Mouse (Mus musculus): ENCODE results near the gene Slc12a7. TPM values are rescaled to one million over a fixed set of nuclear protein-coding genes. Genes with fewer than 3 reads are reported as not detected.

Gene Slc12a7
- polyA plus RNA-seq, 1 experiment, result 94.5 TPM

- H3K36me3 ChIP-seq (ENCODE audit: control insufficient read depth, insufficient read depth, low read length, poor library complexity, severe bottlenecking), result no peaks in the 10 kb centered on the region
- H3K4me3 ChIP-seq (ENCODE audit: low read depth, low read length), result no peak overlapping the region
- no peaks in the 10 kb centered on the region for H3K27me3 ChIP-seq (ENCODE audit: control insufficient read depth, insufficient read depth, low read length, poor library complexity, severe bottlenecking)
- H3K4me1 ChIP-seq (ENCODE audit: control insufficient read depth, insufficient read depth, low read length), result no peaks in the 10 kb centered on the region
- TF ChIP-seq CTCF (IDR thresholded peaks at IDR 0.05; ENCODE audit: low read depth, low read length) (peak; percentile 39), EP300 (IDR thresholded peaks at IDR 0.05; ENCODE audit: insufficient read depth, low read depth, low read length) (no peak), POLR2A (IDR thresholded peaks at IDR 0.05; ENCODE audit: insufficient read depth, low read length) (no peak)
- no peak overlapping the region for H3K9ac ChIP-seq (ENCODE audit: low read depth, poor library complexity, severe bottlenecking)
- no peaks in the 10 kb centered on the region for H3K9me3 ChIP-seq (replicated peaks; ENCODE audit: control insufficient read depth, insufficient read depth, low read length, poor library complexity, severe bottlenecking)
- H3K27ac ChIP-seq (ENCODE audit: insufficient read depth, low read length), result no peak overlapping the region
Observed at GRCm38 (mm10) chr13:73723081-73723668, 9.7 kb upstream of the Slc12a7 start.

DNA sequence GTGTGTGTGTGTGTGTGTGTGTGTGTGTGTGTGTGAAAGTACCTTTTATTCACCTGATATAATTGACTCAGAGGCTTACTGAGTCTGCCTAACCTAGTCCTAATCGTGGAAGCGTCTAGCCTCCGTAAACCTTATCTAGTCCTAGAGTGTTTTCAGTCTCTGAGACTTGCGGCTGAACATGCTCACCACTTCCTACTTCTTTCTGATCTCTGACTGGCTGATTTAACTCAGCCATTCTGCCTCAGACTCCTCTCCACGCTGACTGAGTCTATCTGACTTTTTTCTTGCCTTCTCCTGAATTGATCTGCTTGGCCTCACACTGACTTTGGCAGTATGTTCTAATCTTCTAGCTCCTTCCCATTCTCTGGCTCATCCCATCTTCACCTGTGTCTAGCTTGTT, 7.6 kb upstream of the Slc12a7 start:
- H3K9me3 ChIP-seq (replicated peaks; ENCODE audit: control insufficient read depth, insufficient read depth, low read length, poor library complexity, severe bottlenecking), result no peaks in the 10 kb centered on the region
- H3K9ac ChIP-seq (ENCODE audit: low read depth, poor library complexity, severe bottlenecking), result no peak overlapping the region
- TF ChIP-seq POLR2A (IDR thresholded peaks at IDR 0.05; ENCODE audit: insufficient read depth, low read length), result no peak
- no peak for TF ChIP-seq CTCF (IDR thresholded peaks at IDR 0.05; ENCODE audit: low read depth, low read length)
- TF ChIP-seq EP300 (IDR thresholded peaks at IDR 0.05; ENCODE audit: insufficient read depth, low read depth, low read length), result no peak
- no peaks in the 10 kb centered on the region for H3K4me1 ChIP-seq (ENCODE audit: control insufficient read depth, insufficient read depth, low read length)
- no peaks in the 10 kb centered on the region for H3K27me3 ChIP-seq (ENCODE audit: control insufficient read depth, insufficient read depth, low read length, poor library complexity, severe bottlenecking)
- H3K36me3 ChIP-seq (ENCODE audit: control insufficient read depth, insufficient read depth, low read length, poor library complexity, severe bottlenecking), result no peaks in the 10 kb centered on the region
- no peak overlapping the region for H3K27ac ChIP-seq (ENCODE audit: insufficient read depth, low read length)
- no peak overlapping the region for H3K4me3 ChIP-seq (ENCODE audit: low read depth, low read length)

- no peaks in the 10 kb centered on the region for H3K9me3 ChIP-seq (replicated peaks; ENCODE audit: control insufficient read depth, insufficient read depth, low read length, poor library complexity, severe bottlenecking)
- TF ChIP-seq CTCF (IDR thresholded peaks at IDR 0.05; ENCODE audit: low read depth, low read length) (no peak), EP300 (IDR thresholded peaks at IDR 0.05; ENCODE audit: insufficient read depth, low read depth, low read length) (no peak), POLR2A (IDR thresholded peaks at IDR 0.05; ENCODE audit: insufficient read depth, low read length) (no peak)
- H3K27ac ChIP-seq (ENCODE audit: insufficient read depth, low read length), result no peak overlapping the region
- peaks cover 3% of the 10 kb centered on the region for H3K4me1 ChIP-seq (ENCODE audit: control insufficient read depth, insufficient read depth, low read length)
- no peak overlapping the region for H3K9ac ChIP-seq (ENCODE audit: low read depth, poor library complexity, severe bottlenecking)
- H3K36me3 ChIP-seq (ENCODE audit: control insufficient read depth, insufficient read depth, low read length, poor library complexity, severe bottlenecking), result no peaks in the 10 kb centered on the region
- H3K4me3 ChIP-seq (ENCODE audit: low read depth, low read length), result no peak overlapping the region
- no peaks in the 10 kb centered on the region for H3K27me3 ChIP-seq (ENCODE audit: control insufficient read depth, insufficient read depth, low read length, poor library complexity, severe bottlenecking)
Observed at GRCm38 (mm10) chr13:73727621-73728025, 5.3 kb upstream of the Slc12a7 start.

DNA sequence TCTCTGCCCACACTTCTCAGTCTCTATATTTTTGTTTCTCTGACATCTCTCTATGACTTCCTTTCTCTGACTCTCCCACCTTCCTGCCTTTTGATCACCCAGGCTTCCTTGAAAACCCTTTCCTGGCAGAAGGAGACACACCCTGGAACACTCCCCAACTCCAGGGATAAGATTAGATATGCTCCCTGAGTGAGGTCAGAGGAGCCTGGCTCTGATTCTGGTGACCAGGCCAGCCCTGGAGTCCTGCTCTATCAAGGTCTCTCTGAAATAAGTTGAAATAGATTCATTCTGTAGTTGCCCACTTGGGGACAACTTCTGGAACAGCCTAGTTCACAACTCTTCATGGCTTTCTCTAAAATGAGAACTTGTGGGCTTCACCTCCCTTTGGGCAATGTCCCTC, 4.3 kb upstream of the Slc12a7 start:
- Histone ChIP-seq H3K36me3 (ENCODE audit: control insufficient read depth, insufficient read depth, low read length, poor library complexity, severe bottlenecking) (no peaks in the 10 kb centered on the region), H3K27ac (ENCODE audit: insufficient read depth, low read length) (no peak overlapping the region), H3K27me3 (ENCODE audit: control insufficient read depth, insufficient read depth, low read length, poor library complexity, severe bottlenecking) (no peaks in the 10 kb centered on the region), H3K4me3 (ENCODE audit: low read depth, low read length) (no peak overlapping the region), H3K4me1 (ENCODE audit: control insufficient read depth, insufficient read depth, low read length) (peaks cover 3% of the 10 kb centered on the region), H3K9ac (ENCODE audit: low read depth, poor library complexity, severe bottlenecking) (no peak overlapping the region), H3K9me3 (replicated peaks; ENCODE audit: control insufficient read depth, insufficient read depth, low read length, poor library complexity, severe bottlenecking) (no peaks in the 10 kb centered on the region)
- TF ChIP-seq CTCF (IDR thresholded peaks at IDR 0.05; ENCODE audit: low read depth, low read length) (no peak), EP300 (IDR thresholded peaks at IDR 0.05; ENCODE audit: insufficient read depth, low read depth, low read length) (no peak), POLR2A (IDR thresholded peaks at IDR 0.05; ENCODE audit: insufficient read depth, low read length) (no peak)

DNA sequence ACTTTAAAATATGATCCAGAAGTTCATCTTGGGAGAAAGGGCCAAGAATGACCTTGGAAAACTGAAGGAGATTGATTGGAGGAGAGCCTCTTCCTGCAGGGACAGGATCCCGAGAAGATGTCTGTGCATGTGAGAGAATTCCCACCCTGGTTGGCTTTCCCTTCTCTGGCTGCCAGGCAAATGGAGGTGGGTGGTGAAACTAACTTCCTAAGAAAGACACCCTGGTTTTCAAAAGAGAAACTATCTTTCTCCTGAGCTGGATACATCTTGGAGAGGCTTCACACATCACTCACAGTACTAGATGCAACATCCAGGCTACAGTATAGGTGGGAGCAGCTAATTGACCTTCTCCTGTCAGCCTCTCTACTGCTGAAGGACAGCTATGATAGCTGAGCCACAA, 2.0 kb upstream of the Slc12a7 start:
- Histone ChIP-seq H3K36me3 (ENCODE audit: control insufficient read depth, insufficient read depth, low read length, poor library complexity, severe bottlenecking) (no peaks in the 10 kb centered on the region), H3K27ac (ENCODE audit: insufficient read depth, low read length) (no peak overlapping the region), H3K4me3 (ENCODE audit: low read depth, low read length) (no peak overlapping the region), H3K27me3 (ENCODE audit: control insufficient read depth, insufficient read depth, low read length, poor library complexity, severe bottlenecking) (no peaks in the 10 kb centered on the region), H3K4me1 (ENCODE audit: control insufficient read depth, insufficient read depth, low read length) (peaks cover 3% of the 10 kb centered on the region), H3K9ac (ENCODE audit: low read depth, poor library complexity, severe bottlenecking) (no peak overlapping the region), H3K9me3 (replicated peaks; ENCODE audit: control insufficient read depth, insufficient read depth, low read length, poor library complexity, severe bottlenecking) (no peaks in the 10 kb centered on the region)
- TF ChIP-seq CTCF (IDR thresholded peaks at IDR 0.05; ENCODE audit: low read depth, low read length) (no peak), POLR2A (IDR thresholded peaks at IDR 0.05; ENCODE audit: insufficient read depth, low read length) (no peak), EP300 (IDR thresholded peaks at IDR 0.05; ENCODE audit: insufficient read depth, low read depth, low read length) (no peak)

GRCm38 (mm10) chr13:73732235-73732634, 659 bp upstream of the Slc12a7 start:
- no peak overlapping the region for H3K27ac ChIP-seq (ENCODE audit: insufficient read depth, low read length)
- H3K4me1 ChIP-seq (ENCODE audit: control insufficient read depth, insufficient read depth, low read length), result peaks cover 3% of the 10 kb centered on the region
- no peaks in the 10 kb centered on the region for H3K36me3 ChIP-seq (ENCODE audit: control insufficient read depth, insufficient read depth, low read length, poor library complexity, severe bottlenecking)
- no peak overlapping the region for H3K9ac ChIP-seq (ENCODE audit: low read depth, poor library complexity, severe bottlenecking)
- H3K4me3 ChIP-seq (ENCODE audit: low read depth, low read length), result peak overlapping the region; percentile 39
- H3K27me3 ChIP-seq (ENCODE audit: control insufficient read depth, insufficient read depth, low read length, poor library complexity, severe bottlenecking), result no peaks in the 10 kb centered on the region
- H3K9me3 ChIP-seq (replicated peaks; ENCODE audit: control insufficient read depth, insufficient read depth, low read length, poor library complexity, severe bottlenecking), result no peaks in the 10 kb centered on the region
- TF ChIP-seq CTCF (IDR thresholded peaks at IDR 0.05; ENCODE audit: low read depth, low read length), result no peak
- TF ChIP-seq POLR2A (IDR thresholded peaks at IDR 0.05; ENCODE audit: insufficient read depth, low read length), result no peak
- TF ChIP-seq EP300 (IDR thresholded peaks at IDR 0.05; ENCODE audit: insufficient read depth, low read depth, low read length), result no peak

Measured in ES-Bruce4 (cell line).